Mouse (Mus musculus) adrenal gland, postnatal 25 days (tissue): Measurements from ENCODE around the gene Bdkrb2. TPM values are rescaled to one million over a fixed set of nuclear protein-coding genes. Genes with fewer than 3 reads are reported as not detected.

Experiments
- DNase-seq: peaks from one replicate; pipeline ENCODE4 v3.0.0; 2021; ENCODE audit warnings: mixed read lengths
- total RNA-seq: library from RNA; stranded (reverse); gene quantifications from 2 replicates; pipeline ENCODE4 v1.2.3, GENCODE M21; 2021

Bdkrb2 gene
- total RNA-seq, 1 experiment from 2014 or later: 9.5 TPM

DNA sequence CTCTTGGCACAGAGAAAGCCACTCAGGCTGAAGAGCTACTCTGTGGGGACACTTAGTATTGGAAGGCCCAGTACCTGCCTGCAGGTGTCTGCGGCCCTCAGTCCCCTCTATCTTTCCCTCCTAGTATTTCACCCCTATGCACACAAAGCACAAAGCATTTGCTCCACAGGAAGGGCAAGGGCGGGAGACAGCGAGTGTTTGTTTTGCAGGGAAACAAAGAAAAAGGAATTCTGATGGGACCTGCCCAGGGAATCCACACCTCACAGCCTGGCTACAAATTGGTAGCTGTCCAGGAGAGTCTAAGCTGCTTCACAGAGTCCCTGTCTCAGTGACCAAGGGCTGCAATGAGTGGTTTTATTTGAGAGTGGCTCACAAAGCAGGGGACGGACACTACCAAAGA, 30.4 kb downstream of the Bdkrb2 start:
- DNase-seq: no peak

DNA sequence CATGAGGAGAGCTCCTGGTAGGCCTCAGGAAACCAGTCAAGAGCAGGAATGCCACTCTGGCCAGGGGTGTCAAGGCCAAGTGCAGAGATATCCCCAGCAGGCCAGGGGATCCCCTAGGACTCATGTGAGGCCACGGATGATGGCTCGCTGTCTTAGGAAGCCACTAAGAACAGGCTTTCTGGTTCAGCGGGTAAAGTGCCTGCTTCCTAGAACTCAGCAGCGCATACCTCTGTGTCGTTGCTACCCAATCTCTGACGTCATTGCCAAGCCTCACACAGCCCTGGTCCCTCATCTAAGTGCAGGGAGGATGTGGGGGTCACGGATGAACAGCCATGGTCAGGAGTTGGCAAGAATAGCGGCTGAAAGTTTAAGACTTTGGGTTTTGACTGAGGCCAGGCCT, 34.1 kb downstream of the Bdkrb2 start:
- no peak for DNase-seq

DNA sequence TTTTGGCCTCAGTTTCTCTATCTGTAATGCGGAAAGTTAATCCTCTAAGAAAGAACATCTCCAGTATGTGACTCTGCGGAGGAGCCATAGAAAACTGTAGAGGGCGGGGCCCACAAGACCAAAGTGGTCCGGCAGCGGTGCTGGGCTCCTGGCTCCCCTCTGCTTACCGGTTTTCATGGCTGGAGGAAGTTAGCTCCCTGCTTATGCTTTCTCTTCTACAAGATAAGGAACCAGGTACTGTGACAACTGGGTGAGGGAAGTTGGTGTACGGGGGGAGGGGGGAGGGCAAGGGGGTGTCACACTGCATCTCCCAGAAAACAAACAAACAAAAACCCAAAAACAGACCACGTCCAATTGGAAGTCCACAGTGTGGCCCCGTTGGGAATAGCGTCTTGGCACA, 35.5 kb downstream of the Bdkrb2 start:
- DNase-seq: no peak

DNA sequence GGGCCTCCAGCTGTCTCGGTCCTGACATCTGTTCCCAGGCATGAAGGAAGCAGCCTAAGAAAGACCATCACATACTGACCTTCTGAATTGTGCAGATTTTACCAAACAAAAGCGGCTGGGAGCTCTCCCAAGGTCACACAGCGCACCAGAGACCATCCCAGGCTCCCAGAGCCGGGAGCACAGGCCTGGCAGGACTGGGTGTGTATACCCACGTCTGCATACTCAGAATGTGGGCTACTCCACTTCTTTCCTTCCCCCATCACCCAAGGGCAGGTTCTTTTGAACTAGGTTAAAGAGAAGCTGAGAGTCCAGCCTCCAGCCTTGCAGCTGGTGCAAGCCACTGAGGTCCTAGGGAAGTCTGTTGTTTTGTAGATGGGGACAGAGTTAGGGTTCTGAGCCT, 36.1 kb downstream of the Bdkrb2 start:
- no peak for DNase-seq

DNA sequence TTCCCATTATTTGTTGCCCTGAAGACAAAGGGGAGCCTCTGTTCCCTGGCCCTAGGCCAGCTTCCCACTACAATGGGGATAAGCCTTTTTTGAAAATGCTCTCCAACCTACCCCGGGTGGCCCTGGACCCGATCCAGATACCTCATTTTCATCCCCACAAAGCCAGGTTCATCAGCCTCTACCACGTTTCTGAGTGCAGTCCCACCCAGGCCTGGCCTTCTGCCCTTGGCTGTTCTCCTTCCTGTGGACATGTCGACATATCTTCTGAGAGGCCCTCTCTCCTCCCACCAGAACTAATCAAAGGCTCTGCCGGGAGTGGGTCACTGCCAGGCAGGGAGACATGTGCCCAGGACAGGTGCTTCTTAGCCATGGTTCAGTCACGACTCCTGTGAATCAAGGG, 38.6 kb downstream of the Bdkrb2 start:
- no peak for DNase-seq

DNA sequence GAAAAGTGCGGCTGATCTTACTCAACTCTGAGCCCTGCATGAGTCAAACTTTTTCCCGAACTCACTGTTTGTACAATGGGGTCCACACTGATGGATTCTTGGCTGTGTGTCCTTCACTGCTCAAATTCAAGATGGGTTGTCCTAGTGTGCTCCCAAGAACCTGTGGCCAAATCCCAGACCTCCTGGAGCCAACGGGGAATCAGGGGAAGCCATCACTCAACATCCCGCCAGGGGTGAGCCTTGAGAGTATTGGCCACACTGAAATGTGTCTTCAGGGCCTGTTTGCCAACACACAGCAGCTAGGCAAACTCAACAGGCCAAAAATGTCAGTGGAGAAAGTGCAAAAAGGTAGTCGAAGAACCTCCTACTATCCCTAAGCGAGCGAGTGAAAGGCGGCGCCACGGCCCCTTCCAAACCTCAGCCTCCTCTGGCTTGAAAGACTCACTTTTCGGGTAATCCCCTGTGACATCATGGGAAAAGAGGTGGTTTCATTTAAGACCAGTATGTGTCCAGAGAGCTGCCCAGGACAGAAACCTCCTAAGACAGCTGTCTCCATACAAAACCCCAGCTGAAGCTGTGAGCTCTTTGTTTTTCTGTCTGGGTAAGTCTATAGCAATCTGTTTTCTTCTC, 39.7 kb downstream of the Bdkrb2 start, which contains the start of gene Bdkrb1:
Bdkrb1 (plus strand) TSS at position 505 of the 630 bp plus-strand sequence.
- DNase-seq: no peak

DNA sequence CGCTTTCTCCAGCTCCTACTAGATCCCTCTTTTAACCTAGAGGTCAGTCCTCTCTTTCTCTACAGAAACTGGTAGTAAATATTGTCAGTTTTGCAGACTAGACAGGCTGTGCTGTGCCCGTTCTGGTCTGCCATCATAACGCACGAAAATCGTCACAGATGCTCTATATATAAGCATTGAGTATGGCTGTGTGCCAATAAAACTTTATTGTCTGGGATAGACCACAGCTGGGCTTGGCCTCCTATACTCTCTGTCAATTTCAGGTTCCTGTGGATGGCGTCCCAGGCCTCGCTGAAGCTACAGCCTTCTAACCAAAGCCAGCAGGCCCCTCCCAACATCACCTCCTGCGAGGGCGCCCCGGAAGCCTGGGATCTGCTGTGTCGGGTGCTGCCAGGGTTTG, 40.9 kb downstream of the Bdkrb2 start:
- DNase-seq: no peak

DNA sequence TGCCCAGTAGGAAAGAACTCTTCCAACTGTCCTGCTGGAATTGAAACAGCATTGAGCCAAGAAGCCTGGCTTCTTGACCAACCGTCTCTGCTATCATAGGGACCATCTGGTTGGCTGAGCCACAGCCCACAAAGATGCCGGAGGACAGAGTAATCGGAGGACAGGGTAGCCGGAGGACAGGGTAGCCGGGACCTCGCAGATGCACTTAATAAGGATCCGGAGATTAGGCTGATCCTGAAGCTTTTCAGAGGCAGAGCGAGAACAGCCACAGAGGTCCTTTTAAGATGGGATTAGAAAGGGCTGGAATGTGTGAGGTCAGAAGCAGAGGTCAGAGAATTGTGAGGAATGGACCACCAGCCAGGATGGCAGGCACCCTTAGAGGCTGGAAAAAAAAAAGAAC, 42.2 kb downstream of the Bdkrb2 start:
- no peak for DNase-seq

DNA sequence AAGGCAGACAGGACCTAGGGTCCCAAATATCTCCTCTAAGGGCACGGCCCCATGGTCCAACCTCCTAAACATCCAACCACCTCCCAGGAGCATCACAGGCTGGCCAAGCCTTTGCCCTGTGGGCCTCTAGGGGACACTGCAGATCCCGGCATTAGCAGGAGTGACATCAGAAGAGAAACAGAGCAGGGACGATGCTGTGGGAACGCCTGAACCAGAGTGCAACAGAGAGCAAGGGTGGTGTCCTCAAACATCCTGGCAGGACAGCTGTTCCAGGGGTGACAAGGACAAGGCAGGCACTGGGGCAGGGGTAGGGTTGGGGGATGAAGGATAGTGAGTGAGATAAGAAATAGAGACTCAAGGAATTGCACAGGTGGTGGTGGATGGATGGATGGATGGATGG, 43.9 kb downstream of the Bdkrb2 start:
- no peak for DNase-seq

DNA sequence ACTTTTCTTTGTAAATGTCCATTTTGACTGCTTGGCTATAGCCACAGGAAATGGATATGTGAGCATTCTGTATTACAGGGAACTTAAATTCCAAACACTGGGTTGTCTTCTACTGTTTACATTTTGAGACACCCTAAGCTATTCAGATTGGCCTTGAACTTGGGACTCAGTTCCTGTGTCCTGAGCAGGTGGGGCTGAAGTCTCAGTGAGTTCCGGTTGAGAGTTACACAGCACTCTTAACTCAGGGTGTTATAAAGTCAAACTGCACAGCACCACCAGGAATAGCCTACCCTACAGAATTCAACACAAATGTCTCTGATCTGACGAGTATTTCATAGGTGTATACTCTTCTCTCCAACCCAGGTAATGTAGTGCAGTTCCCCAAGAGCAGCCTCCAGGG, 48.0 kb downstream of the Bdkrb2 start:
- DNase-seq: no peak

DNA sequence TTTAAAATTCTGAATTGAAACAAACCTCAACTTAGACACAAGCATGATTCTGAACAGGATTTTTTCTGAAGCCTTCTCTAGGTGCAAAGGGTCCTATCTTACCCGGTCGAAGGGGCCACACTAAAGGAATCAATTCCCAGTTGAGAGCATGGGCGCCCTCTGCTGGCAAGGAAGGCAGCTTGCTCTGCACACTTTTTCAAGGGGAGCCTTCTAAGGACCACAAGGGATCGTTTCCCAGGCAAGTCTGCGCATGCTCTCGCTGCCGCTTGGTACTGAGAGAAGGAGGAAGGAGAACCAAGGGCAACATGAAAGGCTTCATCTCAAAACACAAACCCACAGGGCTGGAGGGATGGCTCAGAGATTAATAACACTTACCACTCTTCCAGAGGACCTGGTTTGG, 48.7 kb downstream of the Bdkrb2 start:
- peak; percentile 60 for DNase-seq

DNA sequence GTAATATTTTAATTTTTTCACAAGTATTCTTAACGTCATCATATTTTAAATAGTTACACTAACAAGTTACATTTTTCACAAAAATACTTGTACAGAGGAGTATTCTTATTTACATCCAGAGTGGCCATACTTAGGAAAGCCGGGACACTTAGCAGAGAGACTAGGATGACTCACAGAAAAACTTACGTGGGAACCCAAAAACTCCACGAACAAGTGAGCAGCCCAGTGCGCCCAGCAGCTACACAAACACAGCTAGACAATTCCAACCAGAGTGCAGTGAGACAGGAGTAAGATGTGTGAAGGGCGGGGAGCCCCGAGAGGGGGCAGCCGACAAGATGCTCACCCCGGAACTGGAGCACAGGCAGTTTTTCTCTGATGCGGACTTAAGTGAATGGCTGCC, 50.5 kb downstream of the Bdkrb2 start:
- DNase-seq: no peak

DNA sequence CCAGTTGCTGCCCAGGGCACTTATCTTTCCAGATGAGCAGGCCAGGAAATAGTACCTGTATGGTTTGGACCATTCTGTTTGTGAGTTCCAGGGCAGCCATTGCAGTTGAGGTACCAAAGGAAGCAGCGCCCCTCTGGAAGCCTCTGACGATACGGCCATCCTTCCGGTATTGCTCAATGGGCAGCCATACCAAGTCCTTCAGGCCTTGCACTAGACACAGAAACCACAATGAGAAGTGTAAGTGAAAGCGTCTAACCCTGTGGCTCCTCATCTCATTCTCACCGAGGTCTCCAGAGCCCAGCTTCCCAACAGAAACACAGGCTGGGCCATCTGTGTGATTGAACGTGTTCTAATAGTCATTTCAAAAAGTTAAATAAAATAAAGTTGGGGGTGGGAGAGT, 59.0 kb downstream of the Bdkrb2 start:
- no peak for DNase-seq

DNA sequence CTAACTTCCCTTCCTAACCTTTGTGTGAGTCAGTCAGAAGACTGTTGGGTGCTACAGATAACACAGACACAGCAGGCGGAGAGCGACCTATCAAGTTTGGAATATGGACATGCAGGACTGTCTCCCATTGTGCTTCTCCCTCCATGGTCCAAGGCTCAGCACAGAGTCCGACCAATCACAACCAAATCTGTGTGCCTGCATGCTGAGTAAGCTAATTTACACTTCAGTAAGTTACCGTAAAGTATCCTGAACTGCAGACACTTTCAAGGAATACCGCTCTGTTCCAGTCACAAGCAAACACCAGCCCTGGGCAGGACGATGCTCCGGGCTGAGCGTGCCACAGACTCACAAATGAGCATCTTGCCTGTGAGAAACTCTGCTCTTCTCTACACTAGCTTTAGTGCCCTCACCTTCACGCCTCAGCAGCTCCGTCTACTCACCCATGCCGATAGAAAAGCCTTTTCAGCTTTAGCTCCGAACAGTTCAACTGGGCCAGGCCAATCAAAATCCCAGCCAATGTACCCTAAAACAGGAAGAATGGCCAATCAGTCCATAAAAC, 60.0 kb downstream of the Bdkrb2 start:
- no peak for DNase-seq

DNA sequence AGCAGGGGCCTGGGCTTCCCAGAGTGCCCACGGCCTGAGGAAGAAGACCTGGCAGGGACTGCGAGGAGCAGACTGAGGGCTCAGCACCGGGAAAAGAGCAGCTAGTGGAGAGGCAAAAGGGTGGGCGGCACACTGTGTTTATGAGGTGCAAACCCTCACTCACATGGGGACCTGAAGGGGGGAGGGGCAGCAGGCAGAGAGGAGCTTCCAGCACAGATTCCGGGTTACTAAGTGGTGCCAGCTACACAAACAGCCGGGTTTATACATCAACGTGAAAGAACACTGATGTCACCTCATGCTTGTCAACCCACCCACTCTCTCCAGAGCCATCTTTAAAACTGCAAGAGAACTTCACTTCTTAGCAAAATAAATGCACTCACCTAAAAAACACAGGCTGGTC, 62.8 kb downstream of the Bdkrb2 start:
- DNase-seq: no peak

DNA sequence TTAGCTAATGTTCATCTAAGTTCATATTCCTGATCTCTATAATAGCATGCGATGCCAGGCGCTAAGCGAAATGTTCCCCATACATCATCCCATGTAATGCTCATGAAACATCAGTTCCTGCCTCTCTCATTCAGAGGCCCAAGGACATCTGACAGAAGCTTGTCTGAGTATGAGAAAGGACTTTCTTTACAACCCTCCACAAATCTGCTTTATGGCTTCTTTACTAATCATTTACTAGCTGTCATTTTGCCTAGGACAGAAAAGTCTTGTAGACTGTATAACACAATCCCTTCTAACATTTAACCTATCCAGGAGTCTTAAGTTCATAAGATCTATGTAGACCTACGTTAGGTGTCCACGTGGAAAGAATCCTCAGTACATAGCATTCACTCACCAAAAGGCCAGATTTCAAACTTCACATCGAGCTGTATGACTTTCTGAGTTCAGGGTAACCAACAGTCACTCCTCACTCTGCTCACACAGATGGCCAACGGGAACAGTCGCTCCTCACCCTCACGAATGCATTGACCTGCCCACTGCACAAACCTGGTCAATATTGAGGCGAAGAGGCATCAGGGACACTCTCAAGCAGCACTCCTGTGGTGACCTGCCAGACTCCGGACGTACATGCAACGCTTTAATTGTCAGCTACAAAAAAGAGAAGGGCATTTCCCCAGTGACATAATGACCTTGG, 71.5 kb downstream of the Bdkrb2 start:
- DNase-seq: no peak

DNA sequence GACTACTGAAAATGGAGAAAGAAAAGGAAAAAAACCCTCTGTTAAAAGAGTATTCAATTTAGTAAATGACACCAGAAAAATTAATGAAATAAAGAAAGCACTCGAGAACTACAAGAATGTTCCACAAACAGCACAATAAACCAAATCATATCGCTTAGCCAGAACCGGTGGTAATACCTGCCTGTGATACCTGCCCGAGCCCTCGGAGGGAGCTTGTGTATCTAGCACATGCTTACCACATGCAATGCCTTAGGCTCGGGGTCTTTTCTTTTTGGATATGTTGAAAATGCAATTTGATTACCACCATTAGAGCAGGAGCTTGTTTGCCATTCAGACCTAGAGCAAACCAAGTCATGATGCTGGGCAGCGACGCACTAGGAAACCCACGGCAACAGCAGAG, 73.5 kb downstream of the Bdkrb2 start:
- no peak for DNase-seq

DNA sequence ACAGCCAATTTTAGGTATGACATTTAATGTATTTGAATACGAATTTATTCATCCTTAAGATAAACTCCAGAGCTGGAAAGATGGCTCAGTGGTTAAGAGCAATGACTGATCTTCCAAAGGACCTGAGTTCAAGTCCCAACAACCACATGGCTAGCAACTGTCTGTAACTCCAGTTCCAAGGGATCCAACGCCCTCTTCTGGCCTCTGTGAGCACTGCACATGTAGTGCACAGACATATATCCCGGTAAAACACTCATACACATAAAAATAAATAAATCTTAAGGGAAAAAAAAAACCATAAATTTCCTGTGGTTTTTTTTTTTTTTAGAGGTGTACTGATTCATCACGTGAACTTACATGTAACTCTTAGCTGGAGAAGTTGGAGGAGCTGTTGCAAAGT, 74.5 kb downstream of the Bdkrb2 start:
- DNase-seq: no peak

DNA sequence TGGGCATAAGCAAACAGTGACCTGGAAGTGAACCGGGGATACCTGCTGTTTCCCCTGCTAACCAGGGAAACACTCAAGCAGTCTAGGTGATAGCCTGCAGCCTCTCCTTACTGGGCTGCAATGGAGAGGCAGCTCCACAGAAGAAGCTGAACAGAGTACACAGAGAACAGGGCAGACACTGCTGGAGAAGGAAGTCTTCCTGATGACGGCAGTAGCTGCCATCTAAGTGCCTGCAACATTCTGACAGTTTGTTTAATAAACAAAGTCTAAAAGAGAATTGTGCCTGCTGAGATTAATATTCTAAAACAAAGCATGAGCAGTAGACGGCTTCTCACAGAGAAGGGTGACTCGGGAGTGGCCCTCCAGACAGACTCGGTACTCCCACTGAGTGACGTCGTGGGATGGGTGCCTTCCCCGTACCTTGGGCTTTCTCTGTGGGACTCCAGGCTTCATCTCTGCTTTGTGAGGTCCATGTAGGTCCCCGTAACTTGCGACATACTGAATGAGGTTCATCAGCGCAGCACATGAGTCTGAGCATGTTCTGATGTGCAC, 79.8 kb downstream of the Bdkrb2 start:
- DNase-seq: no peak
